Mouse (Mus musculus): ENCODE measurements around the gene Gm34653.

DNA sequence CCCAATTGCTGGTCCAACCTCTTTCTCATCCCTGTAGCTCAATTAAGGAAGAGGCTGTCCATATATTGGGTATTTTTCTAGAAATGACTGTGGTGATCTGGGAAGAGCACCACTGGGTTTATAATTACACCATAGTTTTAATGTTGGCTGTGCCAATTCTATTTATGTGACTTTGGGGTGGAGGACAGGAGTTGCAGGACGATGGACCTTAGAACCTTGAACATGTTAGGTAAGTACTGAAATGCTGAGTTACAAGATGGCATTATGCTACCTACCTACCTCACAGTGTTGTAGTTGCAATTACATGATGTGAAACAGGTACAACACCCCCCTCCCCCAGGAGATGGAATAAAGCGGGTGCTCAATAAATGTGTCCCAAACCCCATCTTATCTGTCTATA, 50.0 kb downstream of the Gm34653 start:
- TF ChIP-seq FLI1 (IDR thresholded peaks at IDR 0.05; ENCODE audit: low read length) (no peak), GATA1 (IDR thresholded peaks at IDR 0.05; ENCODE audit: borderline replicate concordance, low read length) (no peak)
